Mouse (Mus musculus) forelimb bud, embryonic 11.5 days (tissue): Measurements from ENCODE around the gene Sox5.

Experiments
- DNase-seq: peaks from one replicate; pipeline ENCODE4 v3.0.0-alpha.2; 2012; ENCODE audit warnings: low read depth, low spot score

Gene Sox5

DNA sequence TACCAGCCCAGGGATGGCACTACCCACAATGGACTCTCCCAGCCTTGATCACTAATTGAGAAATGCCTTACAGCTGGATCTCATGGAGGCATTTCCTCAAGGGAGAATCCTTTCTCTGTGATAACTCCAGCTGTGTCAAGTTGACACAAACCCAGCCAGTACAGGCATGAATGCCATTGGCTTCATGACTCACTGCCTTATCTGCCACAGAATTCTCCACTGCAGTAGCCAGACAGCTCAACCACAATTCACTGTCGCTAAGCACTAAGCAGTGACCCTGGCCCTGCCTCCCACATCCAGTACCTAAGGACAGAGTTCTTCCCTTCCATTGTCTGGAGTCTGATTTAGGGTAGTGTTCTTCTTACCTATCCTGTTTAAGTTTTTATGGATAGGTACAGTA is 65.4 kb downstream of the Sox5 start:
- no peak for DNase-seq

DNA sequence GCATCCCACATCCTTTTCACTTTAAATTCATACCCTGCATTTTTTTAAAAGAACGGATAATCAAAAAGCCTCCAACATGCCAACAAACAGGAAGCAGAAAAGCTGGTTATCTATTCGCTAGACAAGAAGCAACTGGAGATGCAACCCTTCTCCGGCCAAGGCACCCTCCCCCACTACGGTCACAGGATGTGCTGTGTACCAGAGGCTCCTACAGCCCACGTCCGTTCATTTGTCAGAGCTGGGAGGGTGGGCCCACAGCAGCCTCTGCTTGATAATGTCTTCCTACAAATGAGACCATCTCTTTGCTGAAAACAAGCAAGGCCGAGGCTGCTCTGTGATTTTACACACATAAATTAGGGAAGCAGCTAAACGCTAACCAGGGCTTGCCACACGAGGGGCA is 69.9 kb downstream of the Sox5 start:
- DNase-seq, result no peak

DNA sequence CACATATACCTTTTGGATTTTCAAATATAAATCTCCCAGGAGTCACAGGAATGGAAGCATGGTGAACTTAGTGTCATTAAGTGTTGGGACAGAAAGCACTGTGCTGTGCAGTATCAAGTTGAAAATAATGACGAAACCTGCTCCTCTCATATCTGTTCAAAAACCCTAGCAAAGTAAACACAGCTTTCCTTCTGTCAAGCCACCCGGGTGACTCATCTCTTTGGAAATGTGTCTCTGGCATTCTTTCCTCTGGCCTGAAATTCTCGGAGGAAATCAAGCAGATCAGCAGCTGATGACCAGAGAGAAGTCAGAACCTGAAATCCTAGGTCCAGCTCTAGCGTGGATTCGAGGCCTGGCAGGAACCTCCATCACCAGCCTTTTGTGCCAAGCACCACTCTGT is 71.0 kb downstream of the Sox5 start:
- no peak for DNase-seq

DNA sequence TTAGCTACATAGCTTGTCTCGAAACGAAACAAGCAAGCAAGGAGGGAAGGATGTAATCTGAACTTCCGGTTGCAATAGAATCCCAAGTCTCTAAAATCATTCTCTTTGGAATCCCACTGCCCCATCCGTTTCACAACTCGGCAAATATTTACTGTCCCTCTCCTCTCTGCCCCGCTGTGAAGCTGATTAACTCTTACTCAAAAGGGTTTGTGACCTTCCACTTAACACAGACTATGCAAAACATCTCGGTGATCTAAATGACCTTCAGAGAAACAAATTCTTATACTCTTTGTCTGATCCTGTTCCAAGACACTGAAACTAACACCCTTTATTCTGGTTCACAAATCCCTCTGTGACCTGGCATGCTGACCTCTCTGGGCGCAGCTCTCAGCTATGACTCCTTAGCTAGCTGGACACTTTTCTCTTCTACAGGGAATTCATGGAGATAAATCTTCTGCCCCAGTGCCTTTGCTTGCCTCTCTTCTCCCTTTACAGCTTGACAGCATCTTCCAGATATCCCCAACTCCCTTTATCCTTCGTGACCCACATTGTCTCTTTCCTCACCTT is 72.1 kb downstream of the Sox5 start:
- no peak for DNase-seq

DNA sequence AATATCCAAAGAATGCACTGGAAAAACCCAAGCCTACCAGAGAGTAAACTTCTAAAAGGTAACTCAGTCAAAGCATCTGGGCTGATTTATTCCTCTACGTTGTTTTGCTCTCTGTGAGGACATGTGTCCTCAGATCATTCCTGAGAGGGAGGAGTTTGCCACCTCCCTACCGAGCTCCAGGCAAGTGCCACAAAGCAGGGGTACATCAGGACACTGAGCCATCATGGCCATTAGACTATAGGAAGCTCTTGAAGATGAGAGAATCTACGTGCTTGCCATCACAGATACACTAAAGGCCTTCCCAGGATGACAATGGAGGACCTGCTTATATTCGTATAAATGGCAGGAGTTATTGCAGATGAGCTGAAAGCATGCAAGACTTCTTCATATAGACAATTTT is 73.4 kb downstream of the Sox5 start:
- no peak for DNase-seq

DNA sequence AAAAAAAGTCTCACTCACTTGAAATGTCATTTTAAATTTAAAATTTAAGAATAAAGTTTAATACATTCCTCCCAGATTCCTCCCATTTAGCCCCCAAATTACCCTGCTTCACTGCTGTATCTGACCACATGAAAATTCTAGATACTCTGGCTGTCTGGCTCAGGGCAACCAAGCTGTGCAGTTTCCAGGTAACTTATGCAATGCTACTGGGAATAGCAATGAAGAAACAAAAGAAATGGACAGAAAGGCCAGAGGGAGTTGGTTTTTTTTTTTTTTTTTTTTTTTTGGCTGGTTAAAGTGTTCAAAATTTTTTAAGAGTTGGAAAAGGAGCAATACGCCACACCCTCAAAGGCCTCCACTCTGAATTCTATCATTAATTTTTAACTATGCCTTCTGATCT is 73.8 kb downstream of the Sox5 start:
- DNase-seq, result no peak

DNA sequence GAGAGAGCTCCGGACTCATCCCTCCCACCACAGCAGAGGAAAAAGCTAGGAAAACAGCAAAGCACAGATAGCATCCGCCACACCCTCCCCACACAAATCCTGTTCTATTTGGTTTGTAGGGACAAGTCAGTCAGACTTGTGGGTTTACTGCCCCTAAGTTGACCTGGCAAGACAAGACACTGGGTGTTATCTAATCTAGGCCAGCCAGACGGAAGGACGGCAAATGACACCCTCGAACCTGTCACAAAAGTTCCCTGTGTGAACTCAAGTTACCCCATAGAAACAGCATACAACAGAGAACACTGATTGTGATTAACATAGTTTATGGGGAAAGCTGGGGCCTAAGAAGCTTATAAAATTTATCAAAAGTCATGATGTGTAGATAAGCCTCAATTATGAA is 76.8 kb downstream of the Sox5 start:
- no peak for DNase-seq

DNA sequence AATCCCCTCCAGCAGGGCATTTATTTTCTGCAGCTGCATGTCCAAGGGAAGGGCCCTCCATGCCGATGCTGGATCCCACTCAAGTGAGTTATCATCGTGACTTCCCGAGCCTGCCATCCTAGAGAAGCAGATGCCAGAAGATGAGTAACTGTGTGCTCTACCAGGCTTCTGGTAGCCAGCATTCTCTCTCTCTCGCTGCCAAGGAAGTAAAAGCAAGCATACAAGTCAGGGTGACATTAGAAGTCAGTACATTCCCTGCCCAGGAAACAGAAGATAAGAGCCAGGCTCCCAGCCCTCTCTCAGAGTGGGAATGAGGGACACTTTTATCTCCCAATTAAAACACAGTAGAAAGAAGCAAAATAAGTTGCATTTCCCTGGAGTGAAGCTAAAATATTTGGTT is 86.1 kb downstream of the Sox5 start:
- DNase-seq, result no peak

DNA sequence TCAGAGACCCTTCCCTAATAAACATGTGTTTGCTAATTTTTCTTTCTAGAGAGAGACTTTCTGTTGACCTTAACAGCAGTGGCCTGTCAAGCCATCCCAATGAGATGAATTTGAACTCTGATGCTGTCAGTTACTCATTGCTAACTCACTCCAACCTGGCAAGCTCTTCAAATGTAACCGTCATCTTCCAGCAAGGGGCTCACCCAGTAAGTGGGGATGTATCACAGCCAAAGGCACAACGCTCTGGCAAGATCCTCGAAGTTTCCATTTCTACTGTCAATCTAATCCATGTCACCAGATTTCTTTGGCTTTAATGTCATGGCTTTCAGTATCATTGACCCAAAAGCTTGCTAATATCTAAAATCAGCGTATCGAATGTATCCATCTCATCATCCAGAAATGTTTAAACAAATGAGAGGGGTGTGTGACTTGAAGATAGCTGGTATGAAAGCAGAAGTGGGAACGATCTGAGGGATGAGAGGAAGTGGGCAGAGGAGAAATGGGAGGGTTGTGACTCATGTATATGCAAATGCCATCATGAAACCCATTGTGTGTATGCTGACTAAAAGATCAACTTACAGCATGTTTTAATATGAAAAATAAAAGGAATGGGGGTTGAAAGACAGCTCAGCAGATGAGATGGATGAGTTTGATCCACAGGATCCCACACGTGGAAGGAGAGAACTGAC is 88.4 kb downstream of the Sox5 start:
- DNase-seq, result no peak

DNA sequence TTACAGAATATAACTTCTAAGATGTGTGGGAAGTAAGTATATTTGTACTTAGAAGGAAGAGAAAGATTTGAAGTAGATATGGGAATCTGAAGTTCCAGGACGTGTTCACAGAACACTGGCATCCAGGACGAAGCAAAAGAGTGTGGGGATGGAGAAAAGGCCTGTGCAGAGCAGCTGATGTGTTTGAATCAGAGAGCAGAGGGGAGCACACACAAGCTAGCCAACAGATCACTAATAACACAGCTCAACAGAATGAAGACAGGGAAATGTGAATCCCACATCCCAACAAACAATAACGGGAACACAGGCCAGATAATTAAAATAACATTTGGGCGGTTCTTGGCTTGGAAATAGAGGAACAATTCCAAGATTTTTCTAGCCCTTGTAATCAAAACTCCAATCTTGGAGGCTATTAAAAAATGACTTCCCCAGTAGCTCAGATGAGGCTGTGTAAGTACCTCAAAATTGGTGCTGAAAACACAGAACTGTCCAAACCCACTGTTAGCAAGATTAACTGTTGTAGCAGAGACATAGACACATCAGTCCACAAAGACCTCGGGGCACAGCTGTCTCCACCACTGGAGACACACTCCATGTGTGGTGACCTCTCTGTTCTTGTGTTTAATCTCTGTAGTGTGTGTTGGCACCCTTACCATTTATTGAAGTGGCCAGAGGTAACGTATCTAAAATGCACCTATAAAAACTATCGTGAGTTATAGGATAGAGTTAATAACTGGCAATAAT is 90.3 kb downstream of the Sox5 start:
- DNase-seq, result no peak

DNA sequence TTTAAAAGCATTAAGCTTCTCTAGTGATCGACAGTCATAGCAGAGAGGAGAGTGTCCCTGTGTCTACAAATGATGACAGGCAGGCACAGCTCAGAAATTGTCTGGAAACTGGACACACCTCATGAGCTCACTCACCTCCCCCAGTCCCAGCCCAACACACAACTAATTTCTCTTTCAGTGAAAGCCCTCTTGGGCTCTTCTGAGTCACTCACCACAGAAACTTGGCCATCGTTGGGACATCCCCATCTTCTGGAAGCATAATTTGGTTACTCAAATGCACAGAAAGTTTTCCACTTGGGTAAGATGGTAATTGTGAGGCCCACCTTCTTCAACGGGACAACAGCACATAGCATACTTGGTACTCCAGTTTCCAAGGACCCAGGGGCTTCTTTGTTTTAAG is 92.7 kb downstream of the Sox5 start:
- DNase-seq, result no peak

DNA sequence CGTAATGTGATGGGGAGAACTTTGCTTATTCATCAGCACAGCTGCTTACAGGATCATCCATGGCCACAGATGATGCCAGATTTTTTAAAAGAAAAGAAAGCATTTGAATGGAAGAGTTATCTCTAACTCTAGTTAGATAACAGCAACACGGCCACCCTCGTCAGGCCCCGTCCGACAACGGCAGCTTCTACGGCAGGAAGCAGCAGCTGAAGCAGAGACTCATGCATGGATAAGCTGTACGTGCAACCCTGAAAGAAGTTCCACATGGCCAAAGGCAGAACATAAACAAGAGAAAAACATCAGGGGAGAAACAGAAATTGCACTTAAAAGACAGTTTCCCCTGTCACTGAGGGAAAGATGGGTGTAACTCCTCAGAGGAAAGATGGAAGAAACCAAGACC is 94.1 kb downstream of the Sox5 start:
- DNase-seq, result no peak

DNA sequence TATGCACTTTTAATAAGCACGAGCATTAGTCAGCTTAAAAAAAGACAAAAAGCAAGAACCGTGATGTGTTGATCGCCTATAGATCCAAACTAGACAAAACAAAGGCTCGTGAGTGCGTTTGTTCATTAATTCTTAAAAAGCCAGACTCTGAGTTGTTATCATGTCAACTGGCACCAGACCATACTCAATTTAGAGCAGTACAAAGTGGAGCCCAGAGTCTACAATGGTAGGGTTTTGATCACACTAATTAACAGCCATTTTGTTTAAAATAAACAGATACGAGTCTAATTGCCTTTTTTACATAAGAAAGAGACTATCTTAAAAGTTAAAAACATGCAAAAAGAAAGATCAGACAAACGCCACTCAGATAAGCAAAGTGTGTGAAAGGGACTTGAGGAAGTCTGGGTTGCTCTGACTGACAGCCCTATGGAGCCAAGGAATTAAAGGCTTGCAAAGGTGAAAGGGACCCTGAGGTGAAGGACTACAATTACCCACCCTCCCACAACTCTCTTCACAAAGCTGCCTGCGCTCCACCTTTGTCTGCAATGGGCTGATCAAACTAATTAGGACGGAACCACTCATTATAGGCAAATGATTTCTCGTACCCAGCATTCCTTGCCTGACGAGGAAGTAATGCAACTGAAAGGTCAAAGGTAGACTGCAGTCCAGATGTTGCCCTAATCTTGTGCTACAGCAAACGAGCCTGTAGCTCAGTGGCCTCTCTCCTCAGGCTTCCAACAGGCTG is 100.6 kb downstream of the Sox5 start:
- no peak for DNase-seq

DNA sequence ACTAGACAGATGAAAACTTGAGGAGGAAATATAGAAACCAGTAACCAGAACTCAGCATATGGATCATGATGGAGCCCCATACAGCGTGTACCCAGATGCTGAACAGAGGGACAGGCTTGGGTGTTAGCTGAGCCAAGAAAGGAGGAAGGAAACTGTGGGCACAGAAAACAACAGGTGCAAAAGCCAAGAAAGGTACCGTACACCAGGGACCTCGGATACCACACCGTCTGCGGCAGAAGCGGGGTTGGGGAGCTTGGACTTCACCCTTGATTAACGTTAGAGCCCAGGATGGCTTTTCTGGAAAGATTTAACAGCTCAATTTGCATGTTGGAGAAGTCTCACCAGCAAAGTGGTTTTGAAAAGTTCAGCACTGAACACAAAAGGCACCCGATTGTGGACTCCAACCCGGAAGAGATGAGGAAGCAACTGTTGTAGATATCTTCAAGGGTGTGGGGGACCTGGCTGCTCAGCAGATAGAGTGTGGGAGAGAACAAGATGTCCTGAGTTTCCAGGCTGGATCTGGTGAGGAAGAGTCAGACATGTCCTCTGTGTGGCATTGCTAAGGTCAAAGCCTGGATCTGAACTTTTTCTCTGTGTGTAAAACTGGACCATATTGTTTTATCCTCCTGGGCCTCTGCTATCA is 104.2 kb downstream of the Sox5 start:
- DNase-seq, result no peak

DNA sequence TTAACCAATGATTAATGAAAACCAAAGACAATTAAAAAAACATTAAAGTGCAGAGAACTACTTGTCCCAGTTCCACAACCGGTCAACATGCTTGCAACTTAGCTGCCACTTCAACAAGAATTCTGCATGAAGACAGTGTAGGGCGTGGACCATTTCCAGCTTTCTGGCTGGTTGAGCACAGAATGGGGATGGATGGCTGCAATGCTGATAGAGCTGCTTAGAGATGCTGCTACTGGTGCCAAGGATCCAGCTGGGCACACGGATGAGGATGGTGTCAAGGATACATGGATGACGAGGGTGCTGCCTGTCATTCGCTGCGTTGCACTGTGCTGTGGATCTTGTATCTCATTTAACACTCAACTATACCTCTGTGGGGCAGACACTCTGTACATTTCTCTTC is 106.7 kb downstream of the Sox5 start:
- no peak for DNase-seq

DNA sequence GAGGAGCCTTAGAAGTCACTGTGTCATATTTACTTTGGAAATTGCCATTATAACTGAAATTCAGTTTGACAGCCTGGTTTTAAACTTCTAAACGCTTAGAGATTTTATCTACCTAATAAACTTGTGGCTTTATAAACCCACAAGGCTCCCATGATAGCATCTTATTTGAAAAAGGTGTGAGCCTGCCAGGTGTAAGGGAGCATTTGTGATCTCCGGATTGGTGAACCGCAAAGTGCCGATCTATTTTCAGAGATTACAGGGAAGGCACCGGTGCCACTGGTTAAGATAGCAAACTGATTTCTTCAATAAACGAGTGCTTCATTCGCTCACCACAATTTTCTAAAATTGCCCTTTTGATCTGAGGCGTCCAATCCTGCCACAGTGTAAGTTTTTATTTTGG is 107.9 kb downstream of the Sox5 start:
- DNase-seq, result no peak

DNA sequence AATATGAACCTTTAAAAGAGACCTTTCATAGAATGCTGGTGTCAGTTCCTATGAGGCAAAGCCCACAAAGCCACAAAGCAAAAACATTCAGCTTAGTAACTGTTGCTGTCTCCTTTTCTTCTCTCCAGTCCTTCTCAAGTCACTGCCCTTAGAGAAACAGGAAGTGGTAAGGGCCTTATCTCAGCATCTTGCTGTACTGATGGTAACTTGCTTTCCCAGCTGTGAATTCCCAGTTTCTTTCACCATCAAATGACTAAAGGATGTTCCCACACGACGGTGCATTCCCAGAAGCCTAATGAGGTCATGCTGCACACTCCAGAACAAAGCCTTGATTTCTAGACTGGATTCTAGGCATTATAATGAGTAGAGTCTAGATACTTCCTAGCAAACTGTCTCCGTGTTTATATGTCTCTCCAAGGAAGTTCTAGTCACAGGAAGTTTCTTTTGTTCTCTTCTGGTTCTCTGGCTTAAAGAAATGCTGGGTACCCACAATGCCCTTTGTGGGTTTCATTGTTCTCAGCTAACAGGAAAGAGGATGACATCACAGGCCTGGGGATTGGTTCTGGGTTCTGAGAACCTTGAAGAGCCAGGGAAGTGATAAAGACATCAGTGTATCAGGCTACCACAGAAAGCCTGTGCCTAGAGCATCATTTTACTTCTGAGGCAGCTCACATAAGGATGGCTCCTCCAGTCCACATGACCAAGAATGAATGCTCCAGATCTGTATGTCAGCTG is 111.2 kb downstream of the Sox5 start:
- DNase-seq, result no peak

DNA sequence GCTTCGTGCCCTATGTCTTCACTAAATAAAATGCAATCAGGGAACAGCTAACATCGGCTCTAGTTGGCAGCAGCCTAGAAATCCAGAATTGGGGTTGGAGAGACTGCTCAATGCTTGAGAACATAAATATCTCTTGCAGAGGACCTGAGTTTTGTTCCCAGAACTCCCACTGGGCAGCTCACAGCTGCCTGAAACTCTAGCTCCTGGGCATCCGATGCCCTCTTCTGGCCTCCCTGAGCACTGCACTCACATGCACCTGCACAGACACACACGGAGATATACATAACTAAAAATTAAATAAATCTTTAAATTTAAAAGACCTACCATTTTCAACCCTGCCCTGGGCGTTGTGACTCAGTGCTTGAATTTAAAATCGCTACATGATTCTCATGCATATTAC is 115.2 kb downstream of the Sox5 start:
- DNase-seq, result no peak

DNA sequence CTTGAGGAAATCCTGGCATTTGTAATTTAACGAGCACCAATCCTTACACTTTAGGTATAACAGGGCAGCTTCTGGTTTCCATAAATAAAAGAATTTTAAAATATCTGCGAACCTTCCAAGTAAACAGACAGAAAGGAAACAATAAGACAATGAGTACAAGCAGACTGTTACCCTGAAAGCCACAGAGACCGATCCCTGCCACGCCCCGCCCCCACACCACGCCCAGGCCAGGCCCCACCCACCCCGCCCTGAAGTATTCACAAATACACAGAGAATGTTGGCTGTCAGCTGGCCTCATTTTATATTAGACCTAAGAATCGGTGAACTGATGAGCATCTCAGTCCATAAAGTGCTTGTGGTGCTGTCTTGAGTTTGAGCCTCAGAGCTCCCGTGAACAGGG is 117.0 kb downstream of the Sox5 start:
- DNase-seq, result no peak

DNA sequence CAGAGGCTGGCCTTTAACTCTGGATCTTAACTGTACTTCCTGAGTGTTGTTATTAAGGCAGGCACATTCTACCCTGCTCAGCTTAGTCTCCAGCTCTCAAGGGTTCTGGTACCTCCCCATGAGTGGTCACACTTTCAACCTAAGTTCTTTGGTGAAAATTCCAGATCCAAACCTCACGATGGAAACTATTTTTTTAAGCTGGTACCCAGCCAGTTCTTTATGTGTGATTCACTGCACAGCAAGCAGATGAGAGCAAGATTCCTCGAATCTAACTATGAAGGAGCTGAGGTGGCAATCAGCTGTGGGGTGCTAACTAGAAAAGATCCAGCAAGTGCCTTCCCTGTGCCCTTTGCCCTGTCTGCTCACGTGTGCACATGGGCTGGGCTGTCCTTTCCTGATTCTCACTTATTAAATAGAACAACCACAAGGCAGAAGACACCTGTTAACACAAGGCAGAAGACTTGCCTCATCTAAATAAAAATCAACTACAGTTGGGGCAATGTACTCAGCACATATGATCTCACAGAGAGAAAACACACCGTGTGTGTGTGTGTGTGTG is 118.2 kb downstream of the Sox5 start:
- DNase-seq, result no peak
